Mouse (Mus musculus): ENCODE data around the gene Slc10a3.

DNA sequence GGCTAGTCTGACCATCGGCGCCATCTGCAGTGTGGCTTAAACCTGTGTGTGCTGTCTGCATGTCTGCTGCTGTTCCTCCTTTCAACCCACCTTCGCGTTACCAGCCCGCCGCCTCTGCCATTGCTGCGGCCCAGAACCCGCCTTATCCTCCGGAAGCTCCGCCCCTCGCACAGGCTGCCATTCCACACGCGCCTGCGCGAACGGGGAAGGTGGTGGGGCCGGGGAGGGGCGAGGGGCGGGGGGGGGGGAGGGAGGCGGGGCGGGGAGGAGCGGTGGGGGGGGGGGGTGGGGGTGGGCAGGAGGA is 19.7 kb downstream of the Slc10a3 start, which contains the start of gene Lage3:
- TF ChIP-seq CTCF (IDR thresholded peaks at IDR 0.05) (no peak), POLR2A (IDR thresholded peaks at IDR 0.05; ENCODE audit: insufficient read depth, low read depth, low read length) (peak; percentile 77), EP300 (IDR thresholded peaks at IDR 0.05; ENCODE audit: insufficient read depth, low read depth, low read length) (no peak)

Data from heart, adult 2 months (tissue).